Mouse (Mus musculus) layer of hippocampus, adult 9-11 months (tissue): ENCODE results near the gene Snx21.

ENCODE experiments used
- DNase-seq: peaks from one replicate; pipeline ENCODE4 v3.0.0; 2022

The Snx21 gene

DNA sequence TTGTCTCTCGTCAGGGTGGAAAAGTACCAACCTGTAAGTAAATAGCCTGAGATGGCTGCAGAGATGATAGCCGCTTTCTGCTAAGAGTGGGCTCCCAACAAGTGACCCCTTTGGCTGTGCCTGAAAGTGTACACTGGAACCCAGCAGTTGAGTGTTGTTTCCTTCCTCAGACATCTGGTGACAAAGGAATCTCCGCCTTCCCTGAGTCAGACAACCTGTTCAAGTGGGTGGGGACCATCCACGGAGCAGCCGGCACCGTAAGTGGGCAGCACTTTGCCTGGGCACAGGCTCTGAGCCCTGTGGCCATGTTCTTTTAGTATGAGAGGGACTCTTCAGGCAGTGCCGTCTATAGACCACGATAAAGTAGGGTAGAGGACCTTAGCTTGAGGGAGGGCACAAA lies 14.5 kb upstream of the Snx21 start:
- no peak for DNase-seq

DNA sequence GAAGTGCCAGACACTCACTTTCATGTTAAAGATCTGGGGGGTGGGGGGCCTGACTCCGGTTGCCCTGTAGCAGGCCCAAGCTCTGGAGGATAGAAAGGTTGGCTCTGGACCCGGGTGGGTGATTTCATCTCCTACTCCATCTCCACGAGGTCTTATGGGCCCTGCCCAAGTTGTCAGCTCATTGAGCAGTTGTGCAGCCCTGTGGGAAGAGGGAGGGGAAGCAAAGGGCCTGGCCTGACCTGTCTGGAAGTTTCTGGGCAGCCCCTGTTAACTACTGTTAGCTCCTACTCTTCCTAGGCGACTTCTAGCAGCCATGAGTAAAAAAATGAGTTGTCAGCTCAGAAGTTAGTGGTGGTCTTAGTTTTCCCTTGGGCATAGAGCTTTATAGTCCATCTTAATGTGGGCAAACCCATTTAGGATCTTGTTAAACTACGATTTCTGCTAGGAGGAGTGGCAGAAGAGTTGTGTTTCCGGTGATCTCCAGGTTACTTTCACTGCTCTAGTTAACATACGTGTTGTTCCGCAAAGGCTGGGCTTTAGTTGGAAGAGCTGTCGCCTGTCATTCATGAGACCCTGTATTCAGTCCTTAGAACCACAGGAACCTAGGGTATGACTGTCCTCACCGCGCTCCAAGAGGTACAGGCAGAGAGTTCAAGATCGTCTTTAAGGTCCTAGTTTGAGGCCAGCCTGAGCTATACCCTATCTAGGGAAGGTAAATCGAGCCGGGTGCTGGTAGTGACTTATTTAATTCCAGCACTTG lies 12.2 kb upstream of the Snx21 start:
- no peak for DNase-seq

DNA sequence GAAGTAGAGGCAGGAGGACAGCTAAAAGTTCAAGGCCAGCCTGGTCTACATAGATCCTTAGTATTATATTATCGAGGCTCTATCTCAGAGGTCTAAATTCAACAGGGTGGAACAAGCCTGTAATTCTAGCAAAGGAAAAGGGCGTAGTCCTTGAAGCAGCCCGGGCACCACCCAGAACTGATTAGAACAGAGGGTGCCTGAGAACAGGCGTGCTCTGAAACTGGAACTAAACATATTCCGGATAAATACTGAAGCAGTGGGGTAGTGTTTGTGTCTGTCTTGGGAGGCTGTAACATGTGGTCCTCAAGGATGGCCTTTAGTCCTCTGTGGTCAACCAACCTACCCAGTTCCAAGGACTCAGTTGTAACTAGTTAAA lies 11.6 kb upstream of the Snx21 start:
- DNase-seq, result no peak

DNA sequence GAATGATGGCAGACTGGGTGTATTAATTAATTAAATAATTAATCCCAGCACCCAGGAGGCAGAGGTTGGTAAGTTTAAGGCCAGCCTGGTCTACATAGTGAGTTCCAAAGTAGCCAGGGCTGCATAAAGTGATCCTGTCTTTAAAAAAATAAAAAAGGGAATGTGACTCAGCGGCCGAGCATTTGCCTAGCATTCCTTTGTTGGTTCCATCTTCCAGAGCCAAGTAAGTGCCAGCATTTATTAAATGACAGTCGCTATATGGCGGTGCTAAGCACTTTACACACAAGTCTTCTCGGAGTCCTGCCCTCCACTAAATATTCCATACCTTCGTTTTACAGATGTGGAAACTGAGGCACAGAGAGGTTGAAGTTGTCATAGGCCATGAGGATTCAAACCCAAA lies 9.5 kb upstream of the Snx21 start:
- DNase-seq, result no peak

DNA sequence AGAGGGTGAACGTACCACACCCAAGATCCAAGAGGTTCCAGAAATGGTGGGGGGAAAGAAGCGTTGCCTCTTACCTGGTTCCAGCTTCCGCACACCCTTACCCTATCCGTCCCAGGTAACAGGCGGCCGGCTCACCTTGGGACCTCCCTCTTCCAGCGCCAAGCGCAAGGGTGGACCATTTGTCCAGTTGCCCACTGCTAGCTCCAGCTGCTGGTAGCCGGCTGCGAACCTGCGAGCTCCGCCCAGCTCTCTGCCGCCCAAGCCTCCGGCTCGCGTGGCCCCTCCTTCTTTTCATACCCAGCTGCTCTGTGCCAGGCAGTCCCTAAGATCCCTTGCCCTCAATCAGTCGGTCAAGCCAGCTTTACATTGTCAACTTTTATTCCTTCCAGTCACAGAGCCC lies 8.8 kb upstream of the Snx21 start:
- no peak for DNase-seq

DNA sequence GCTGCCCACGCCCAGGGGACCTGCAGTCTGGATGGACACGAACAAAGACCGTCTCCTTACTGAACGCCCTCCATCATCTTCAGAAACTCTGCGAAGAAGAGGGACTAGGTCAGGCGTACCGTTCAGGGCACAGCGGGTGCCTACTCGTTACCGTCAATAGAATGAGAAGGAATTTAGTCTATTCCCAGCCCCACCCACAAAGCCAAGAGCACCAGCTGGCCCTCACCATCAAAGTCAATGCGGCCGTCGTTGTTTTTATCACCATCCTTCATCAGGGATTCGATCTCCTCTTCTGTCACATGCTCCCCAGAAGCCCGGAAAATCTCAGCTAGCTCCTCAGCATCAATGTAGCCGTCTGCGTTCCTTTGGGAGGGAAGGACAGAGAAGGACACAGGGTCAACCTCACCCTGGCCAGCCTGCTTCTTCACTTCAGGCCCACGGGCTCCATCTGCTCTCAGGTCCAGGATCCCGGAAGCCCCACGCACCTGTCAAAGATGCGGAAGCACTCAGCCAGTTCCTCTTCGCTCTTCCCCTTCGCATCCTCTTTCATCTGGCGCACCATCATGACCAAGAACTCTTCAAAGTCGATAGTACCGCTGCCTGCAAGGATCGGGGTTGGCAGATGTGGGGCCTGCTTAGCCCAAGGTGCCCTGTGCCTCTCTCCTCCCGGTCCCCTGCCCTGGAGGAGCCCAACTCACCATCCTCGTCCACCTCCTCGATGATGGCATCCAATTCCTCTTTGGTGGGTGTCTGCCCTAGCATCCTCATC lies 8.2 kb upstream of the Snx21 start:
- no peak for DNase-seq

DNA sequence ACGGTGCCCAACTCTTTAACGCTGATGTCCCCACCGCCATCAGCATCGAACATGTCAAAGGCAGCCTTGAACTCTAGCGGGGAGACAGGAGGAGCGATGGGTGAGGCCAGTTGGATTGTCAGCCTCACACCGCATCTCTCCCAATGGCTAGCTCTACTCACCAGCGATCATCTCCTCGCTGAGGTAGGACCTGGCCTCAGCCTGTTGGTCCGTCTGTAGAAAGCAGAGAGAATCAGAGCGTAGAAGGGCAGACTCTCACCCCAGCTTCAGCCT lies 7.7 kb upstream of the Snx21 start:
- no peak for DNase-seq

DNA sequence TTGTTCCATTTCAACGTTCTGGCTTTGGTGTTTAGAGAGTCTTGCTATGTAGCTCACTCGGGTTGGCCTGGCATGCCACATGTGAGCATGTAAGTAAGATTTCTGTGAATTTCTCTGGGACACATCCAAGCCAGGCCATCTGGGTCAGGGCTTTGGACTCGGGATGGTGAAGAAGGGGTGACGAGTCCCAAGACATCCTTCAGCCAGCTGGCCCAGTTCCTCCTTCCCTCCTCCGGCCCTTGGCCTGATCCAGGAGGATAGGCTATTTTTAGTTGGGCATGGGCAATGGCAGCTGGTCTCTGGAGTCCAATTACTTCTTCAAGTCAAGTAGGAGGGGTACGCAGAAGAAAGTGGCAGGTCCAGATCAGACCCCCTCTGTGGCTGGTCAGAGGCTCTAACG lies 6.8 kb upstream of the Snx21 start:
- no peak for DNase-seq

DNA sequence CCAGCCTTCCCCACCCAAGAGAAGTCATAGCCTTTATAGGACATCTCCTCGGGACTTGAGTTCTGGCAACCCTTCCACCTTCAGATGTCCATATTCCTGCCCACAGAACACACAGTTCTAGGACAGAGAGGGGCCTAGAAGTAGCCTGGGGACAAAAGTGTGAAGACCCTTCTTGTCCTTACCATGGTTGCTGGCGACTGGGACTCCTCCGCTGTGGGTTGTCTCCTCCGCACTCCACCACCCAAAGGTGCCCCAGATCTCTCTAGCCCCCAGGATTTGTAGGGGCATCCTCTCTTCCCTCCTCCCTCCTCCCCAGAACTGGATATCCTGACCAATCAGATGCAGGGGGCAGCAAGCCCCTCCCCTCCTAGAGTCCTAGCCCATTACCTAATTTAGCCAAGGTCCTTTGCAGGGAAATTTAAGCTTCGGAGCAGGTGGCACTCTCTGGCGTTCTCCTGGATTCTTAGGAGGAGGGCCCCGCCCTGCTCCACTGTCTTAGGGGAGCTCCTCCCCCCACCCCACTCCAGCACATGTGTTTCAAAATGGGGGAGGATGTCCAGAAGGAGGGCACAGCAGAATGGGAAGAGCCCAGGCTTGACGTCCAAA lies 6.0 kb upstream of the Snx21 start, which contains the start of gene Tnnc2:
TSS of gene Tnnc2 (minus strand) at position 487 of the 606 bp plus-strand sequence.
- DNase-seq, result no peak

DNA sequence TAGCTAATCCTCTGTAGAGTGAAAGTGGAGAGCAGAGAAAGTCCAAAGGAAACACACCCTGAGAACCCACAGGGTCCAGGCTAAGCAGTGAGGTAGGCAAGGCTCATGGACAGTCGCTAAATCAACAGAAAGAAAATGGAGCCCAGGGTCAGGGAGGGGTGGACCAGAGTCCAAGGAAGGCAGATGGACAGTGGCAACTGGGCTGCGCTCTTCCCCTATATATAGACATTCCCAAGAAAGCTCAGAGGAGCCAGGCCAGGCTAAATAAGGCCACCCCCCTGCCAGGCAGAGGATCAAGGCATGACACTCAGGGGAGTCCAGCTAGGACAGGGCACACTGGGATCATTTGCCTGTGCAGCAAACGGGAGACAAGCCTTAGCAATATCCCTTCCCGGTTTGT lies 3.7 kb upstream of the Snx21 start:
- DNase-seq, result no peak

DNA sequence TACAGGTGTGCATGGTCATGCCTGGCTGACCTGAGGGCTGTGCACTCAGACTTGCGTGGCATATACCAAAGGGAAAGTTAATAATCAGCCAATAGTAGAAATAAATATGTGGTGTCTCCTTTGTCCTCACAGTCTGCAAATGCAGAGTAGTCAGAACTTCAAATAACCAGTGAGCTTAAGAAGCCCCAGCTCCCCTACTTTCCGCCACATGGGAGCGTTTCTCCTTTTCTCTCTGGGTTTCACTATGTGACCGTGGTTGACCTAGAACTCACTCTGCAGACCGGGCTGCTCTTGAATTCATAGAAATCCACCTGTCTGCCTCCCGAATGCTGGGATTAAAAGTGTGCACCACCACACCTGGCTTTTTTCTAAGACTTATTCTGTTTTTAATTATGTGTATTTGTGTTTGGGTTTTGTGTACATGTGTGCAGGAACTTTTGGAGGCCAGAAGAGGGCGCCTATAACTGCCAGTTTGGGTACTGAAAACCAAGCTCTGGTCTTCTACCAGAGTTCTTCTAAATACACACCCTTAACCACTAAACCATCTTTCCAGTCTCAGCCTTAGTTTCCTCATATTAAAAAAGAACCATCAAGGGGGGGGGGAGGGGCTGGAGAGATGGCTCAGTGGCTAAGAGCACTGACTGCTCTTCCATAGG lies 1.6 kb upstream of the Snx21 start:
- DNase-seq, result no peak

DNA sequence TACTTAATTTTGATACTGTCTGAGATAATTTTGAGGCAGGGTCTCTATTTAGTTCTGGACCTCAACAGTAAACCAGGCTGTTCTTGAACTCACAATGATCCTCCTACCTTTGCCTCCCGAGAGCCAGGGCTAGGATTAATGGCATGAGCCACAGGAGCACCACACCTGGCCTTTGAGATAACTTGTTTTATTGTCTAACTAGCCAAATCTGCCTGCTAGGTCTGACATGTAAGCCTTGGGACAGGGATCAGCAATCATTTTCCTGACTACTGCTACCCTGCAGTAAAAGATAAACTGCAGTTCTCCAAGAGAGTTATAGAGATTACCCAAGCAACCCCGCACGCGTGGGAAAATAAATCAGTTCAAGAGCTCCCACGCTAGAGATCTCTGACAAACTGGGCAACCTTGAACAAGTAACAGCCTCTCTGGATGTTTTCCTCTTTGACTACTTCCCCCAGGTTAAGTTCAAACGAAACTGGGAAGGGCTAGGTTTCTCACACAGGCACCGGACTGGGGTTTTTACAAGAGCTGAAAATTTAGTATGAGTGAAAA lies 678 bp upstream of the Snx21 start:
- DNase-seq, result no peak

DNA sequence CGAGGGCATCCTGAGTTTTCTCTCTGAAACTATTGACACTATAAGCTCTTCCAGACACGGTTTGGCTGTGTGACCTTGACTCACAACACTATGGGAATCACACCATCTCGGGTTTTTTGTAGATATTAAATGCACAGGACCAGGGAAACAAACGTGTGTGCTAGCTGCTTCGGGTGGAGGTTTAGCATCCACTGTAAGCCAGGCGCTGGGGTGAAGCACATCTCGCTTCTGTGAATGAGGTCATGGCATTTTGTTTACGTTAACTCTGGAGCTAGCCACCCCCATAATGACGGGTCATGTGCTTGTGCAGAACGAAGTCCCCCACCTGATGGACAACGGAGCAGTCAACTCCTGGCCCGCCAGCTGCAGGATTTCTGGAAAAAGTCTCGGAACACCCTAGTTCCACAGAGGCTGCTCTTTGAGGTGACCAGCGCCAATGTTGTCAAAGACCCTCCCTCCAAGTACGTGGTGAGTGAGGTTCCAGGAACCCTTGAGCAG lies 814 bp downstream of the Snx21 start:
- DNase-seq, result no peak

DNA sequence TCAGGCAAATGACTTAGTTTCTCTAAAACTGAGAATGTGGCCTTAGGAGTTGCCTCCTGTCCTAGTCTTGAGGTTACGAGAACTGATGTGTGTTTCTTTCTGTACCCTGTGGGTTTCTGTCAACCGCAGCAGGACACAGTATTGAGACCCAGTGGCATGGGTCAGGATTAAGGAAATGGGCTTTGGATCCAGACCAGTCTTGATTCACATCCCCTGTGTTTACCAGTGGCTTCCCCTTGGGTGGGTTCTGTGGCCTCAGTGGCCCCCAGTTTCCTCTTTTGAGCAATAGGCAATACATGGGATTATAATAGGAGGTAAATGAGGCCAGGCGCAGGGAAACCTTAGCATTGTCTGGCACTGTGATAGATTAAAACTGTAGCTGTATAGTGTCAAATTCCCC lies 1.4 kb downstream of the Snx21 start:
- DNase-seq, result no peak

DNA sequence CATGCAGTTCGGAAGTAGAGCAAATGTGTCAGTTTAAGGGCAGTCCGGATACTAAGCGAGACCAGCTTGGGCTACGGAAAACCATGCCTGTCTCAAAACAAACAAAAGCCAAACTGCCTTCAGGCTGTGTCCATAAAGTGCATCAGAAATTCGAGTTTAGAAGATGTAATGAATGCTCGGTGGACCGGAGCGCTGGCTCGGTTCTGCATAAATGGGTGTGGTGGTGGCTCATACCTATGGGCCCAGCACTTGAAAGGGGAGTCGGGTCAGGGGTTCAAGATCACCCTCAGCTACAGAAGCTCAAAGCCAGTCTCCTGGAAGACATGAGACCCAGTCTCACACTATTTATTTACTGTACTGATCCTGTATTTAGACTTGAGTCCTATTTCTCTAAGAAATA lies 2.2 kb downstream of the Snx21 start:
- DNase-seq, result no peak

DNA sequence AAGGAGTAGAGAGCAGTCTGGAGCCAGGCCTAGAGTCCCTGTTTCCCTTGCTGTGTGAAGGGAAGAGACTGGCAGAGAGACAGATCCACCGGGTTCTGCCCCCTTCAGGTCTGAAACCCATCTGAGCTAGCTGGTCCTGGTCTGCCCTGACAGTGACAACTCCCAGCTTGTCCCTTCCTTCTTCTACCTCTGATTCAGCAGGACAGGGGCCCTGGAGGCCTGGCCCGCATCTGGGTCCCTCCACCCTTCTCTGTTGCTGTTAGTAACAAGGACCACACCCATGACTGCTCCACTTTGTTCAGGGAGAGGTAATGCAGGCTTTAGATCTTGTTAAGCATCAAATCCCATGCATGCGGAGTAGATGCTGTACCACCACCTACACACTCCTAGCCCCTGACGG lies 2.8 kb downstream of the Snx21 start:
- no peak for DNase-seq

DNA sequence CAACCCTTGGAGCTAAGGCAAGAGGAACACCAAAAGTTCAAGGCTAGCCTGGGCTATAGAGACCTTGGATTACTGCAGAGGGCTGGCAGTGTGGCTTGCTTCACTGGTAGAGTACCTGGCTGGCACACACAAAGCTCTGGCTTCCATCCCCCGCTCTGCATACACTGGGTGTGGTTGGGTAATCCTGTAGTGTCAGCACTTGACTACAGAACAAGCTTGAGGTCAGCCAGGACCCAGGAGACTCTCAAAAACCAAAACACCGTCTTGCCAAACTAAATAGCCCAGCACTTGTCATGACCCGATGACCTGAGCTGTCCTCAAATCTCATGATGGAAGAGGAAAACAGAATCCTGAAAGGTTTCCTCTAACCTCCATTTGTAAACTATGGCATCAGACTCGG lies 4.8 kb downstream of the Snx21 start:
- no peak for DNase-seq

DNA sequence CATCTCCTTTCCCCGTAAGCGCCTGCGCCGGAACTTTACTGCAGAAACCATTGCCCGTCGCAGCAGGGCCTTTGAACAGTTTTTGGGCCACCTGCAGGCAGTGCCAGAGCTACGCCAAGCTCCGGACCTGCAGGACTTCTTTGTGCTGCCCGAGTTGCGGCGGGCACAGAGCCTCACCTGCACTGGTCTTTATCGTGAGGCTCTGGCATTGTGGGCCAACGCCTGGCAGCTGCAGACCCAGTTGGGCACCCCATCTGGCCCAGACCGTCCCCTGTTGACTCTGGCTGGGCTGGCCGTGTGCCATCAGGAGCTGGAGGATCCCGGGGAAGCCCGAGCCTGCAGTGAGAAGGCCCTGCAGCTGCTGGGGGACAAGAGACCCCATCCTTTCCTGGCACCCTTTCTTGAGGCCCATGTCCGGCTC lies 6.2 kb downstream of the Snx21 start:
- no peak for DNase-seq

DNA sequence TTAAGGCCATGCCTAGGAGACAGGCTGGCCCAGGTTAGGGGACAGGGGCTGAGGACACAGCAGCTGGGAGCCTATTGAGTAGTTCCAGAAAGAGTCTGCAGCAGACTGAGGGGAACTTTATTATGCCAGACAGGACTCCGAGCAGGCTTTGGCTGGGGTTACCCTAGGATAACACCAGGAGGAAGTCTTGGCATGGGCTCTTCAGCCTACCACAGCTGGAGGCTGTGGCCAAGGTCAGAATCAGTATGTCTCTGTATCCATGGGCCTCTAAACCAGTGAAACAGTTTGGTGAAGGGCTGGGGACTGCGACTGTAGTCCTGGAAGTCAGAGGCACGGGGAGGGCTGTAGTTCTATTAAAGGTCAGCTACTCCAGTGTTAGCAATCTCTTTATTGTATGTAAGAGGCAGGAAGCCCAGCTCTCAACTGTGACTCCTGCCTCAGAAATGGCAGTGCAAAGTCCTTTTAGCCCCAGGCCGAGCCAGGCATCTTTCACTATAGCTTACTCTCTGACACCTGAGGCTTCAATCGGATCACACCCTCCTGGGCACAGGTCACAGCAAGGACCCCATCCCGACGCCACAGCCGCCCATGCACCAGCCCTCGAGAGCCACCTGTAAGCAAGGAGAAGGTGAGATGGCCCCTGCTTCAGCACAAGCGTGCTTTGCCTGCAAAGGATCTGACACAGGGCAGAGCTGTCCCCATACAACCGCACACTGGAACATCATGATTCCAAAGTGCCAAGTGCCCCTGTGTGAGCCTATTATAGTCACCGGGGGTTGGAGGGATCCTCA lies 7.0 kb downstream of the Snx21 start:
- DNase-seq, result no peak

DNA sequence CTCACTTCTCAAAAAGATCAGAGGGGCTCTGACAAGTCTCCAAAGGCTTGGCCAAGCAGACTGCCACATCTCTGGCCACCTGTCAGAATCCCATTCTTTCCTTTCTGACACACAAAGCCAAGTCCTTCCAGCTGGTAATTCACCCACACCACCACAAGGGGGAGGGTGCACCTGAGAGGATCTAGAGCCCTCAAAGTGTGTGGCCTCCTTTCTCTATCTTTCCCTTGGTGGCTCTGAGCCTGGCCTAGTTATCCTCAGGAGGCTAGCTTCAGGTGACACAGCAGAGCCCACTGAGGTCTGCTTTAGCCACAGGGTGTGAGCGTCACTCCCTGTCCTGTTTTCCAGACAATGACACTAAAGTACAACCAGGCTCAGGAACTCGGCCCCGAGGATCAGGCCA lies 7.6 kb downstream of the Snx21 start:
- peak; percentile 47 for DNase-seq

DNA sequence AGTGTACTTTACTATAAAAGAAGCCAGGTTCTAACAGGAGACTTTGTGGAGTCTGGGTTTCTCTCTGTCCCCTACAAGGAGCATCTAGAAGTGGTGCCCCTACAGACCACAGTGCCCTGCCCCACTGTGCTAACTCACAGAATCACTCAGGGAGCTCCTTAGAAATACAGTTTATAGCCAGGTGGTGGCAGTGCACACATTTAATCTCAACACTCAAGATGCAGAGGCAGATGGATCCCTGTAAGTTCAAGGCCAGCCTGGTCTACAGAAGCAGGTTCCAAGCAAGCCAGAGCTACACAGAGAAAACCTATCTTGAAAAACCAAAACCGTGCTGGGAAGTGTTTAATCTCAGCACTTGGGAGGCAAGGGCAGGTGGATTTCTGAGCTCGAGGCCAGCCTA lies 8.1 kb downstream of the Snx21 start:
- no peak for DNase-seq

DNA sequence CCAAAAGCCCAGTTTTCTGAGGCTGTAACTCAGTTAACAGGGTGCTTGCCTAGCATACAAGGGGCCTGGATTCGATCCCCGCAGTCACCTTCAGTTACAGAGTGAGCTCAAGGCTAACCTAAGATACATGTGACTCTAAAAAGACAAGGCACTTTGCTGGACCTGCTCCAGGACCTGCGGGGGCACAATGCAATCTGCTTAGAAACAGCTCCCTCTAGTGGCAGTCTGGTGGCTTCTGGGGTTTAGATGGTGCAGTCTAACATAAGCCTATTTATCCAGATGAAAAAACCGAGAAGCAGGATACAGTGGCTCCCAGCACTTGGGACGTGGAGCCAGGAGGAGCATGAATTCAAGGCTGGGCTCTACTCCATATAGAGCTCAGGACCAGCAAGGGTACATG lies 8.7 kb downstream of the Snx21 start:
- peak; percentile 84 for DNase-seq

DNA sequence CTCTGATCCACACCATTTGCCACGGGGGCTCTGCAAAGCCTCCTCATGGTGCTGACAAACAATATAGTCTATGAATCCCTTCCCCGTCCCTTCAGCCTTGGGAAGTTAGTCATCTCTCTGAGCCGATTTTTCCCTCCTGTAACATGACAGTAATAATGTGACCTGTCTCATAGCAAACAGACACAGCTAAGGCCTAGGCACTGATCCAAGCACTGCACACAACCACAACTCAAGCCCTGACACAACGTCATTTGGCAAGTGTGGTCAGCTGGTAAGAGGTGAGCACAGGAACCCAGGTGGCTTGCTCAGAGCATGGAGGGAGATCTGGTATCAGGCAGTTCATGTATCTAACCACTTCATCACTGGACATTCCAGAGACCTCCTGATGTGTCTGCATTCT lies 10.2 kb downstream of the Snx21 start:
- no peak for DNase-seq
